Mouse (Mus musculus) heart, embryonic 12.5 days (tissue): ENCODE measurements around the gene Arhgap10. TPM values are rescaled to one million over a fixed set of nuclear protein-coding genes. Genes with fewer than 3 reads are reported as not detected.

Experiments used
- ATAC-seq: fragments of 200-750 bp; cut with Nextera tagmentation; 2 replicates; pipeline ENCODE4 v1.8.0; 2017; ENCODE audit warnings: moderate TSS enrichment, moderate library complexity; ENCODE audit not compliant: insufficient number of reproducible peaks, low FRiP score
- H3K27ac ChIP-seq: fragments of 300-500 bp; sonication (generic); 2 replicates; pipeline ENCODE4 v1.5.1; 2016; ENCODE audit warnings: mild to moderate bottlenecking, moderate library complexity; ENCODE audit not compliant: poor library complexity, severe bottlenecking
- H3K27me3 ChIP-seq: fragments of 300-500 bp; sonication (generic); replicated peaks from 2 replicates; pipeline ENCODE4 v1.6.1; 2016; ENCODE audit warnings: mild to moderate bottlenecking, moderate library complexity
- H3K36me3 ChIP-seq: fragments of 300-500 bp; sonication (generic); 2 replicates; pipeline ENCODE4 v1.6.1; 2016; ENCODE audit warnings: mild to moderate bottlenecking, moderate library complexity
- H3K4me1 ChIP-seq: fragments of 300-500 bp; sonication (generic); replicated peaks from 2 replicates; pipeline ENCODE4 v1.6.1; 2016; ENCODE audit warnings: mild to moderate bottlenecking
- H3K4me2 ChIP-seq: fragments of 300-500 bp; sonication (generic); 2 replicates; pipeline ENCODE4 v1.6.1; 2016; ENCODE audit warnings: mild to moderate bottlenecking, moderate library complexity
- H3K4me3 ChIP-seq: fragments of 300-500 bp; sonication (generic); 2 replicates; pipeline ENCODE4 v1.5.1; 2016; ENCODE audit warnings: mild to moderate bottlenecking
- H3K9ac ChIP-seq: fragments of 300-500 bp; sonication (generic); 2 replicates; pipeline ENCODE4 v1.6.1; 2016; ENCODE audit warnings: mild to moderate bottlenecking, moderate library complexity
- H3K9me3 ChIP-seq: fragments of 300-500 bp; sonication (generic); replicated peaks from 2 replicates; pipeline ENCODE4 v1.6.1; 2016; ENCODE audit warnings: mild to moderate bottlenecking, moderate library complexity
- WGBS: fragments of 180-500 bp; shearing (Covaris S2); methylation state at CpG from one replicate; pipeline ENCODE4 v1.1.7; 2016; 5-methylcytosine and 5-hydroxymethylcytosine counted together
- polyA plus RNA-seq: library from polyadenylated mRNA; unstranded; fragments of >200 nt; fragmentation: Nextera tagmentation; extraction: Ambion mirVana; gene quantifications from 2 replicates; pipeline ENCODE4 v1.2.1, GENCODE M21; 2016

Arhgap10 gene
- polyA plus RNA-seq, 1 experiment from 2014 or later = 25.3 TPM

GRCm38 (mm10) chr8:77366446-77366845 lies 151.3 kb downstream of the Arhgap10 start:
- Histone ChIP-seq H3K4me1 (peaks cover 13% of the 10 kb centered on the region), H3K4me3 (no peak overlapping the region), H3K27me3 (no peaks in the 10 kb centered on the region), H3K27ac (no peak overlapping the region), H3K9me3 (no peaks in the 10 kb centered on the region), H3K9ac (no peak overlapping the region), H3K36me3 (peaks cover 12% of the 10 kb centered on the region), H3K4me2 (no peak overlapping the region)
- WGBS = 85% methylated on average over 4 of the region's 4 CpGs
- no peak for ATAC-seq

- no peaks in the 10 kb centered on the region for H3K27me3 ChIP-seq
- H3K9me3 ChIP-seq = no peaks in the 10 kb centered on the region
- no peak for ATAC-seq
- peaks cover 13% of the 10 kb centered on the region for H3K4me1 ChIP-seq
- H3K4me3 ChIP-seq = no peak overlapping the region
- H3K9ac ChIP-seq = no peak overlapping the region
- H3K27ac ChIP-seq = no peak overlapping the region
- WGBS = 81% methylated on average over 6 of the region's 6 CpGs
- no peak overlapping the region for H3K4me2 ChIP-seq
- peaks cover 12% of the 10 kb centered on the region for H3K36me3 ChIP-seq
Observed at GRCm38 (mm10) chr8:77365990-77366389, 151.8 kb downstream of the Arhgap10 start.

- peaks cover 4% of the 10 kb centered on the region; the same call in 1 of the 2 replicates for H3K4me1 ChIP-seq
- no peak overlapping the region for H3K4me3 ChIP-seq
- H3K27ac ChIP-seq = no peak overlapping the region
- 80% methylated on average over 11 of the region's 11 CpGs for WGBS
- H3K27me3 ChIP-seq = no peaks in the 10 kb centered on the region
- no peak overlapping the region for H3K9ac ChIP-seq
- H3K36me3 ChIP-seq = peaks cover 18% of the 10 kb centered on the region
- no peak overlapping the region for H3K4me2 ChIP-seq
- ATAC-seq = no peak
- no peaks in the 10 kb centered on the region for H3K9me3 ChIP-seq
Observed at GRCm38 (mm10) chr8:77364472-77364871, 153.3 kb downstream of the Arhgap10 start.

GRCm38 (mm10) chr8:77360853-77361252 lies 156.9 kb downstream of the Arhgap10 start:
- no peaks in the 10 kb centered on the region for H3K27me3 ChIP-seq
- peaks cover 23% of the 10 kb centered on the region for H3K36me3 ChIP-seq
- no peak overlapping the region for H3K9ac ChIP-seq
- H3K4me3 ChIP-seq = no peak overlapping the region
- WGBS = 88% methylated on average over 5 of the region's 5 CpGs
- no peaks in the 10 kb centered on the region for H3K9me3 ChIP-seq
- ATAC-seq = no peak
- no peak overlapping the region for H3K4me2 ChIP-seq
- peaks cover 16% of the 10 kb centered on the region for H3K4me1 ChIP-seq
- no peak overlapping the region for H3K27ac ChIP-seq

- H3K9ac ChIP-seq = no peak overlapping the region
- H3K4me1 ChIP-seq = peaks cover 16% of the 10 kb centered on the region
- H3K9me3 ChIP-seq = no peaks in the 10 kb centered on the region
- H3K27me3 ChIP-seq = no peaks in the 10 kb centered on the region
- no peak for ATAC-seq
- H3K4me2 ChIP-seq = no peak overlapping the region
- no peak overlapping the region for H3K27ac ChIP-seq
- peaks cover 22% of the 10 kb centered on the region for H3K36me3 ChIP-seq
- WGBS = 89% methylated on average over 5 of the region's 5 CpGs
- no peak overlapping the region for H3K4me3 ChIP-seq
Observed at GRCm38 (mm10) chr8:77360423-77360822, 157.3 kb downstream of the Arhgap10 start.

GRCm38 (mm10) chr8:77357126-77357525 lies 160.6 kb downstream of the Arhgap10 start:
- H3K9ac ChIP-seq = no peak overlapping the region
- H3K4me2 ChIP-seq = no peak overlapping the region
- H3K27ac ChIP-seq = no peak overlapping the region
- no peaks in the 10 kb centered on the region for H3K9me3 ChIP-seq
- H3K36me3 ChIP-seq = peaks cover 18% of the 10 kb centered on the region
- H3K4me1 ChIP-seq = peaks cover 16% of the 10 kb centered on the region
- H3K27me3 ChIP-seq = no peaks in the 10 kb centered on the region
- no peak overlapping the region for H3K4me3 ChIP-seq
- 78% methylated on average over 8 of the region's 8 CpGs for WGBS
- ATAC-seq = no peak

- H3K9ac ChIP-seq = no peak overlapping the region
- no peaks in the 10 kb centered on the region for H3K27me3 ChIP-seq
- H3K4me1 ChIP-seq = peaks cover 12% of the 10 kb centered on the region
- H3K27ac ChIP-seq = no peak overlapping the region
- peaks cover 17% of the 10 kb centered on the region for H3K36me3 ChIP-seq
- H3K4me2 ChIP-seq = no peak overlapping the region
- no peak for ATAC-seq
- H3K4me3 ChIP-seq = no peak overlapping the region
- WGBS = 85% methylated on average over 5 of the region's 5 CpGs
- H3K9me3 ChIP-seq = no peaks in the 10 kb centered on the region
Observed at GRCm38 (mm10) chr8:77355344-77355743, 162.4 kb downstream of the Arhgap10 start.

- H3K36me3 ChIP-seq = peaks cover 12% of the 10 kb centered on the region
- 84% methylated on average over 1 of the region's 1 CpGs for WGBS
- no peak overlapping the region for H3K9ac ChIP-seq
- no peak overlapping the region for H3K27ac ChIP-seq
- H3K4me2 ChIP-seq = no peak overlapping the region
- H3K9me3 ChIP-seq = no peaks in the 10 kb centered on the region
- ATAC-seq = no peak
- no peaks in the 10 kb centered on the region for H3K27me3 ChIP-seq
- H3K4me3 ChIP-seq = no peak overlapping the region
- peaks cover 12% of the 10 kb centered on the region for H3K4me1 ChIP-seq
Observed at GRCm38 (mm10) chr8:77354189-77354588, 163.6 kb downstream of the Arhgap10 start.

- Histone ChIP-seq H3K27me3 (no peaks in the 10 kb centered on the region), H3K36me3 (peaks cover 5% of the 10 kb centered on the region), H3K9ac (no peak overlapping the region), H3K4me2 (no peak overlapping the region), H3K27ac (no peak overlapping the region), H3K4me3 (no peak overlapping the region), H3K9me3 (no peaks in the 10 kb centered on the region), H3K4me1 (no peaks in the 10 kb centered on the region; the same call in 1 of the 2 replicates)
- WGBS = 77% methylated on average over 9 of the region's 9 CpGs
- no peak for ATAC-seq
Observed at GRCm38 (mm10) chr8:77351177-77351860, 166.4 kb downstream of the Arhgap10 start.

GRCm38 (mm10) chr8:77350121-77350777 lies 167.5 kb downstream of the Arhgap10 start:
- WGBS = 82% methylated on average over 4 of the region's 4 CpGs
- Histone ChIP-seq H3K27ac (no peak overlapping the region), H3K9ac (no peak overlapping the region), H3K9me3 (no peaks in the 10 kb centered on the region), H3K27me3 (no peaks in the 10 kb centered on the region), H3K4me2 (no peak overlapping the region), H3K4me3 (no peak overlapping the region), H3K4me1 (no peaks in the 10 kb centered on the region), H3K36me3 (peaks cover 13% of the 10 kb centered on the region)
- no peak for ATAC-seq

- Histone ChIP-seq H3K27ac (no peak overlapping the region), H3K9ac (no peak overlapping the region), H3K4me3 (no peak overlapping the region), H3K36me3 (peaks cover 25% of the 10 kb centered on the region), H3K4me2 (no peak overlapping the region), H3K9me3 (no peaks in the 10 kb centered on the region), H3K27me3 (no peaks in the 10 kb centered on the region), H3K4me1 (peaks cover 13% of the 10 kb centered on the region)
- 83% methylated on average over 6 of the region's 6 CpGs for WGBS
- no peak for ATAC-seq
Observed at GRCm38 (mm10) chr8:77343916-77344315, 173.8 kb downstream of the Arhgap10 start.
